Mouse (Mus musculus) small intestine, adult 2 months (tissue): Measurements from ENCODE around the gene Prrc2c.

ENCODE experiments used
- CTCF ChIP-seq: fragments of 200-500 bp; IDR thresholded peaks from 2 replicates; pipeline ENCODE4 v1.5.1; 2012; ENCODE audit warnings: low read depth, mild to moderate bottlenecking, control low read depth, inconsistent platforms, low read length, moderate library complexity, mixed read lengths; ENCODE audit not compliant: insufficient replicate concordance, insufficient read length; ENCODE audit errors: extremely low read depth
- POLR2A ChIP-seq: fragments of 200-500 bp; IDR thresholded peaks from 2 replicates; pipeline ENCODE4 v1.6.1; 2012; ENCODE audit warnings: low read depth, mild to moderate bottlenecking, control low read depth, inconsistent platforms, low read length, moderate library complexity

- no peak for TF ChIP-seq CTCF
- TF ChIP-seq POLR2A, result no peak
Measured at GRCm38 (mm10) chr1:162660276-162660860, 80.0 kb downstream of the Prrc2c start.
